In the genomic region with DNA sequence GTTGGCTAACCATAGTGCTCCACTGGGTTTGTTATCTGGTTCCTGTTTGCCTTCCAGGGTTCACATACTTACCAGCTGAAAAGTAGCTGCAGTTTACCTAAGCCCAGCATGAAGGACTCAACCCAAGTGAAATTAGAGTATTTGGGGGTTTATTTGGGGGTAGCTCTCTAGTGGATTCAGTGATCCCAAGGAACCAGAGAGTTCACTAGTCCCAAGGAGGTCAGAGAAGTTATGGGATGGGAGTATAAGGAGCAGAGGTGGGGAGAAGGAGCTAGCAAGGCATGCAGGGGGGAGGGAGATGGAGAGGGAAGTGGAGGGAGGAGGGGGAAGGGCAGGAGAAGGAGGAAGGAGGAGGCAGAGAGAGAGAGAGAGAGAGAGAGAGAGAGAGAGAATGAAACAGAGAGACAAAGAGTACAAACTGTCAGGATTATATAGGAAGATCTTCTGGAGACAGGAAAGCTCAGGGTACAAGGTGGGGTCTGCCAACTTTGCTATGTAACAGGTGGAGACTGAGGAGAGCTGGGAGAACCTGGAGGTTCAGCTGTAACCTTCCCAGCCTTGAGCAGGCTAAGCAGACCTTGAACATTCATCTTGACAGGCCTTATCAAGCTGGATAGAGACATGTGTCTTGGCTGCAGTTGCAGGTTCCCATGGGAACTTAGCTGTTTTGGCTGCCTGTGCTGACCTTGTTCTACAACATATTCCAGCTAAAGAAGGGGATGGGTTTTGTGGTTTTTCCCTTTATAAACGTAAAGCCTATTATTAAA, we compare ENCODE assay signal across 7 mouse cellular contexts. TPM values are rescaled to one million over a fixed set of nuclear protein-coding genes. Genes with fewer than 3 reads are reported as not detected.
DNase-seq lines count a peak whose midpoint lies in the region; ATAC-seq and TF ChIP-seq lines count a peak whose summit lies in the region.

No protein-coding gene starts in this region.

- peaks cover 22% of the 10 kb centered on the region for H3K36me3 ChIP-seq in E14TG2a.4 (ENCODE audit: insufficient read depth, low read length)
- H3K36me3 ChIP-seq in forebrain, embryonic 14.5 days (ENCODE audit: control insufficient read depth, insufficient read depth, low read length) = no peaks in the 10 kb centered on the region
- H3K36me3 ChIP-seq in hindbrain, postnatal 0 days (ENCODE audit: insufficient read depth, low read length) = no peaks in the 10 kb centered on the region
- H3K36me3 ChIP-seq in liver, postnatal 0 days (replicated peaks; ENCODE audit: insufficient read depth, low read length) = no peaks in the 10 kb centered on the region
- H3K36me3 ChIP-seq in stomach, embryonic 14.5 days (ENCODE audit: control insufficient read depth, insufficient read depth, low read length) = no peaks in the 10 kb centered on the region

- H3K27ac ChIP-seq in forebrain, embryonic 14.5 days (ENCODE audit: low read depth, low read length) = no peak overlapping the region
- H3K27ac ChIP-seq in hindbrain, postnatal 0 days = peak overlapping the region; percentile 64; the same call in 1 of the 2 replicates
- H3K27ac ChIP-seq in liver, postnatal 0 days (ENCODE audit: low read depth) = peak overlapping the region; percentile 97
- H3K27ac ChIP-seq in stomach, embryonic 14.5 days (ENCODE audit: low read length) = peak overlapping the region; percentile 84; the same call in 1 of the 2 replicates

- H3K9ac ChIP-seq in forebrain, embryonic 14.5 days (ENCODE audit: low read length) = peak overlapping the region; percentile 61; the same call in 1 of the 2 replicates
- H3K9ac ChIP-seq in hindbrain, postnatal 0 days (replicated peaks; ENCODE audit: low read length) = no peak overlapping the region; the same call in 1 of the 2 replicates
- peak overlapping the region; percentile 58 for H3K9ac ChIP-seq in liver, postnatal 0 days (replicated peaks)
- H3K9ac ChIP-seq in stomach, embryonic 14.5 days (replicated peaks; ENCODE audit: low read depth, low read length) = peak overlapping the region; percentile 25; the same call in 1 of the 2 replicates

- no peaks in the 10 kb centered on the region for H3K27me3 ChIP-seq in E14TG2a.4 (ENCODE audit: insufficient read depth, low read length)
- H3K27me3 ChIP-seq in forebrain, embryonic 14.5 days (replicated peaks; ENCODE audit: control insufficient read depth, insufficient read depth, low read length) = no peaks in the 10 kb centered on the region
- no peaks in the 10 kb centered on the region for H3K27me3 ChIP-seq in hindbrain, postnatal 0 days (ENCODE audit: insufficient read depth, low read length)
- no peaks in the 10 kb centered on the region for H3K27me3 ChIP-seq in liver, postnatal 0 days (ENCODE audit: insufficient read depth, low read length)
- no peaks in the 10 kb centered on the region for H3K27me3 ChIP-seq in stomach, embryonic 14.5 days (ENCODE audit: control insufficient read depth, insufficient read depth, low read length)

- DNase-seq in MEL-GATA-1-ER (ENCODE audit: extremely low read depth, low read depth) = peak; percentile 68
- DNase-seq in forebrain, embryonic 14.5 days (ENCODE audit: low spot score) = peak; percentile 10
- no peak for DNase-seq in hindbrain, postnatal 0 days (ENCODE audit: low spot score)
- DNase-seq in liver, postnatal 0 days = no peak
- no peak for DNase-seq in frontal cortex, adult 2 months (ENCODE audit: extremely low spot score in 1 of 2, low spot score in 1 of 2)

- H3K9me3 ChIP-seq in E14TG2a.4 (ENCODE audit: low read length) = peaks cover 26% of the 10 kb centered on the region
- no peaks in the 10 kb centered on the region for H3K9me3 ChIP-seq in forebrain, embryonic 14.5 days (replicated peaks; ENCODE audit: control insufficient read depth, low read length)
- H3K9me3 ChIP-seq in hindbrain, postnatal 0 days (ENCODE audit: low read length) = 0 out of 2 replicates have a peak, but pooled peaks cover 3% of the 10 kb centered on the region
- peaks cover 4% of the 10 kb centered on the region for H3K9me3 ChIP-seq in liver, postnatal 0 days (ENCODE audit: low read length)
- peaks cover 8% of the 10 kb centered on the region; the same call in 1 of the 2 replicates for H3K9me3 ChIP-seq in stomach, embryonic 14.5 days (ENCODE audit: control insufficient read depth, low read depth, low read length)

- no peak for TF ChIP-seq EP300 in liver, postnatal 0 days (IDR thresholded peaks at IDR 0.05; ENCODE audit: low read depth)

- no peak for TF ChIP-seq CTCF in E14TG2a.4 (conservative IDR thresholded peaks at IDR 0.05; ENCODE audit: low read length)
- no peak for TF ChIP-seq CTCF in hindbrain, postnatal 0 days (IDR thresholded peaks at IDR 0.05; ENCODE audit: low read depth)
- TF ChIP-seq CTCF in liver, postnatal 0 days (IDR thresholded peaks at IDR 0.05; ENCODE audit: low read depth) = no peak

- 3% methylated on average over 1 of the region's 1 CpGs for WGBS in forebrain, embryonic 14.5 days
- WGBS in hindbrain, postnatal 0 days = 21% methylated on average over 1 of the region's 1 CpGs
- WGBS in liver, postnatal 0 days (ENCODE audit: insufficient replicate concordance) = 4% methylated on average over 1 of the region's 1 CpGs
- 13% methylated on average over 1 of the region's 1 CpGs for WGBS in stomach, embryonic 14.5 days

- peak overlapping the region; percentile 60 for H3K4me2 ChIP-seq in forebrain, embryonic 14.5 days (ENCODE audit: low read length)
- peak overlapping the region; percentile 85 for H3K4me2 ChIP-seq in hindbrain, postnatal 0 days (ENCODE audit: low read depth, low read length)
- peak overlapping the region; percentile 84 for H3K4me2 ChIP-seq in liver, postnatal 0 days (ENCODE audit: low read depth, low read length)
- peak overlapping the region; percentile 57 for H3K4me2 ChIP-seq in stomach, embryonic 14.5 days (replicated peaks; ENCODE audit: low read depth, low read length)

- peak overlapping the region; percentile 82 for H3K4me3 ChIP-seq in E14TG2a.4 (replicated peaks; ENCODE audit: low read length)
- H3K4me3 ChIP-seq in forebrain, embryonic 14.5 days (ENCODE audit: low read depth, low read length) = peak overlapping the region; percentile 50
- peak overlapping the region; percentile 54 for H3K4me3 ChIP-seq in hindbrain, postnatal 0 days (ENCODE audit: low read length)
- H3K4me3 ChIP-seq in liver, postnatal 0 days (ENCODE audit: low read depth, low read length) = peak overlapping the region; percentile 72
- peak overlapping the region; percentile 50 for H3K4me3 ChIP-seq in stomach, embryonic 14.5 days (ENCODE audit: low read depth, low read length)

- peaks cover 31% of the 10 kb centered on the region for H3K4me1 ChIP-seq in E14TG2a.4 (replicated peaks; ENCODE audit: low read depth, low read length)
- H3K4me1 ChIP-seq in forebrain, embryonic 14.5 days (ENCODE audit: control insufficient read depth, insufficient read depth, low read length) = peaks cover 13% of the 10 kb centered on the region; the same call in 1 of the 2 replicates
- H3K4me1 ChIP-seq in hindbrain, postnatal 0 days (ENCODE audit: insufficient read depth, low read length) = no peaks in the 10 kb centered on the region
- H3K4me1 ChIP-seq in liver, postnatal 0 days (ENCODE audit: insufficient read depth) = peaks cover 20% of the 10 kb centered on the region
- 0 out of 2 replicates have a peak, but pooled peaks cover 4% of the 10 kb centered on the region for H3K4me1 ChIP-seq in stomach, embryonic 14.5 days (ENCODE audit: control insufficient read depth, insufficient read depth, low read length)

- ATAC-seq in forebrain, embryonic 14.5 days = no peak
- ATAC-seq in hindbrain, postnatal 0 days = no peak
- no peak for ATAC-seq in liver, postnatal 0 days
- ATAC-seq in stomach, embryonic 14.5 days (ENCODE audit: insufficient number of reproducible peaks, insufficient read depth, low FRiP score, low read depth) = no peak

RNA-seq across cellular contexts. Expression of a gene that starts 1.1 kb away (rescaled TPM):
- polyA plus RNA-seq in forebrain, embryonic 14.5 days (2014; fragmentation: Nextera tagmentation; extraction: Ambion mirVana) = 27.3 and 31.0 TPM in 2 replicates
- 5.5 and 12.1 TPM in 2 replicates for total RNA-seq in hindbrain, postnatal 0 days (2014; rRNA removed)
- 15.7 and 21.6 TPM in 2 replicates for polyA plus RNA-seq in hindbrain, postnatal 0 days (2015; fragmentation: Nextera tagmentation; extraction: Ambion mirVana)
- 9.8 and 11.2 TPM in 2 replicates for polyA plus RNA-seq in liver, postnatal 0 days (2015; fragmentation: Nextera tagmentation; extraction: Ambion mirVana)
- polyA plus RNA-seq in stomach, embryonic 14.5 days (2014; fragmentation: Nextera tagmentation; extraction: Ambion mirVana) = 30.9 and 44.4 TPM in 2 replicates
- 28.8 and 29.6 TPM in 2 replicates for polyA plus RNA-seq in frontal cortex, adult 2 months (2012; rRNA removed)

RNA-seq across cellular contexts. Expression of a gene that starts 33.6 kb away (rescaled TPM):
- 12.5 TPM in 2 replicates for polyA plus RNA-seq in forebrain, embryonic 14.5 days (2014; fragmentation: Nextera tagmentation; extraction: Ambion mirVana)
- 28.7 and 42.6 TPM in 2 replicates for total RNA-seq in hindbrain, postnatal 0 days (2014; rRNA removed)
- polyA plus RNA-seq in hindbrain, postnatal 0 days (2015; fragmentation: Nextera tagmentation; extraction: Ambion mirVana) = 8.7 TPM in 2 replicates
- 1.8 and 1.9 TPM in 2 replicates for polyA plus RNA-seq in liver, postnatal 0 days (2015; fragmentation: Nextera tagmentation; extraction: Ambion mirVana)
- polyA plus RNA-seq in stomach, embryonic 14.5 days (2014; fragmentation: Nextera tagmentation; extraction: Ambion mirVana) = 16.9 and 18.3 TPM in 2 replicates
- polyA plus RNA-seq in frontal cortex, adult 2 months (2012; rRNA removed) = 16.3 and 18.2 TPM in 2 replicates

RNA-seq across cellular contexts. Expression of a gene that starts 33.6 kb away (rescaled TPM):
- polyA plus RNA-seq in forebrain, embryonic 14.5 days (2014; fragmentation: Nextera tagmentation; extraction: Ambion mirVana) = 10.2 and 12.4 TPM in 2 replicates
- 20.7 and 47.7 TPM in 2 replicates for total RNA-seq in hindbrain, postnatal 0 days (2014; rRNA removed)
- 13.5 and 16.8 TPM in 2 replicates for polyA plus RNA-seq in hindbrain, postnatal 0 days (2015; fragmentation: Nextera tagmentation; extraction: Ambion mirVana)
- polyA plus RNA-seq in liver, postnatal 0 days (2015; fragmentation: Nextera tagmentation; extraction: Ambion mirVana) = 11.7 and 13.8 TPM in 2 replicates
- polyA plus RNA-seq in stomach, embryonic 14.5 days (2014; fragmentation: Nextera tagmentation; extraction: Ambion mirVana) = 19.2 and 22.0 TPM in 2 replicates
- polyA plus RNA-seq in frontal cortex, adult 2 months (2012; rRNA removed) = 9.7 and 10.4 TPM in 2 replicates

Comparison
In these comparisons a context has a peak if more than half of its experiments do, and no peak if none do; other contexts are left out.
1. DNase-seq: peak in MEL-GATA-1-ER (single experiment) and forebrain, embryonic 14.5 days (single experiment); none in hindbrain, postnatal 0 days (single experiment), liver, postnatal 0 days (single experiment) and frontal cortex, adult 2 months (0 of 2).
2. Peak in every context shown above with its lines, with median percentiles within 50 percentile points of each other: H3K4me3 ChIP-seq and H3K4me2 ChIP-seq.